Mouse (Mus musculus) adrenal gland, adult 2 months (tissue): ENCODE measurements around the gene Tor1a. TPM values are rescaled to one million over a fixed set of nuclear protein-coding genes. Genes with fewer than 3 reads are reported as not detected.
"Not testable (repeated sequence)": the region's sequence is repeated elsewhere in the genome, so short reads cannot be mapped to it uniquely, and the experiment has no call there.

Experiments used
- DNase-seq: peaks from one replicate; pipeline ENCODE4 v3.0.0; 2021
- polyA plus RNA-seq: library from polyadenylated mRNA; depleted of rRNA; stranded (reverse); fragments of >200 nt; gene quantifications from 2 replicates; pipeline ENCODE4 v1.2.3, GENCODE M21; 2012
- total RNA-seq, 2 experiments: library from RNA; stranded (reverse); gene quantifications; 2 replicates each; pipeline ENCODE4 v1.2.3; 2021

Tor1a gene
- total and polyA plus RNA-seq, 3 experiments, result 33.5 to 57.0 (median 37.5) TPM

GRCm38 (mm10) chr2:30954797-30955196 lies 12.9 kb downstream of the Tor1a start:
- DNase-seq, result no peak

- peak; percentile 89 for DNase-seq
Observed at GRCm38 (mm10) chr2:30952824-30953490, 14.8 kb downstream of the Tor1a start, which contains the start of gene Tor1b. Tor1b (plus strand) TSS chr2:30952959.

- no peak for DNase-seq
Observed at GRCm38 (mm10) chr2:30952457-30952823, 15.3 kb downstream of the Tor1a start.

GRCm38 (mm10) chr2:30942603-30943011 lies 25.1 kb downstream of the Tor1a start:
- peak; percentile 71 for DNase-seq

- not testable (repeated sequence) for DNase-seq
Observed at GRCm38 (mm10) chr2:30942116-30942515, 25.6 kb downstream of the Tor1a start.

GRCm38 (mm10) chr2:30941586-30941985 lies 26.1 kb downstream of the Tor1a start:
- DNase-seq, result no peak

GRCm38 (mm10) chr2:30938574-30938991 lies 29.1 kb downstream of the Tor1a start:
- DNase-seq, result no peak

- no peak for DNase-seq
Observed at GRCm38 (mm10) chr2:30937731-30938130, 30.0 kb downstream of the Tor1a start.

- no peak for DNase-seq
Observed at GRCm38 (mm10) chr2:30936808-30937207, 30.9 kb downstream of the Tor1a start.

- DNase-seq, result peak; percentile 75
Observed at GRCm38 (mm10) chr2:30933917-30934450, 33.7 kb downstream of the Tor1a start.

- DNase-seq, result no peak
Observed at GRCm38 (mm10) chr2:30933032-30933431, 34.7 kb downstream of the Tor1a start.

- DNase-seq, result no peak
Observed at GRCm38 (mm10) chr2:30931922-30932321, 35.8 kb downstream of the Tor1a start.

GRCm38 (mm10) chr2:30930846-30931245 lies 36.9 kb downstream of the Tor1a start:
- DNase-seq, result not testable (repeated sequence)

- peak; percentile 89 for DNase-seq
Observed at GRCm38 (mm10) chr2:30929483-30930045, 38.2 kb downstream of the Tor1a start, which contains the start of gene Ptges. Ptges (minus strand) TSS chr2:30929863.

- DNase-seq, result peak; percentile 84
Observed at GRCm38 (mm10) chr2:30928893-30929482, 38.7 kb downstream of the Tor1a start.

GRCm38 (mm10) chr2:30927844-30928628 lies 39.7 kb downstream of the Tor1a start:
- DNase-seq, result peak; percentile 73

GRCm38 (mm10) chr2:30927151-30927781 lies 40.5 kb downstream of the Tor1a start:
- no peak for DNase-seq

GRCm38 (mm10) chr2:30926381-30926780 lies 41.4 kb downstream of the Tor1a start:
- DNase-seq, result no peak

- peak; percentile 70 for DNase-seq
Observed at GRCm38 (mm10) chr2:30925181-30925580, 42.6 kb downstream of the Tor1a start.

GRCm38 (mm10) chr2:30923099-30923498 lies 44.6 kb downstream of the Tor1a start:
- DNase-seq, result no peak

GRCm38 (mm10) chr2:30920216-30920615 lies 47.5 kb downstream of the Tor1a start:
- DNase-seq, result peak; percentile 83
